Mouse (Mus musculus) right cerebral cortex, postnatal 4 days (tissue): Measurements from ENCODE around the gene Selenos.
A peak's percentile ranks its signal among the peaks of the same experiment; 100 is the strongest.

Experiments used
- DNase-seq: peaks from one replicate; pipeline ENCODE4 v3.0.0-alpha.2; 2022

The Selenos gene

GRCm38 (mm10) chr7:66120702-66121396 is 41.4 kb downstream of the Selenos start:
- no peak for DNase-seq

DNA sequence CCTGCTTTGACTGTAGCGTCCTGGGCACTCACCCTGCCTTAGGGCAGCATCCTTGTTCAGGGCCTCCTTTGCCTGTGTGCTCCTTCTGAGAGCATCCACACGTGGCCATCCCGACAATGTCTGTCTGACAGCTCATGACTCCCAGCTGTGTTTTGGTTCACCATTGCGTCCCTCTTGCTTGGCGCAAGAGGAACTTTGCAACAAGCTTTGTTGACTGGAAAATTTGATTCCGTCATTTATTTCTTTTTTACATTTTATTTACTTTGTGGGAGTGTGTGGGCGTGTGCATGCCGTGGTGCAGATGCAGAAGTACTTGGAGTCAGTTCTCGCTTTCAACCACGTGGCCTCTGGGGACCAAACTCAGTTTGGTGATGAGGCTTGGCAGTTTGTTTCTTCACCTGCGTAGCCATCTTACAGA is 45.1 kb downstream of the Selenos start:
- DNase-seq = no peak

- no peak for DNase-seq
These were observed 45.9 kb downstream of the Selenos start for GRCm38 (mm10) chr7:66125368-66125767.

DNA sequence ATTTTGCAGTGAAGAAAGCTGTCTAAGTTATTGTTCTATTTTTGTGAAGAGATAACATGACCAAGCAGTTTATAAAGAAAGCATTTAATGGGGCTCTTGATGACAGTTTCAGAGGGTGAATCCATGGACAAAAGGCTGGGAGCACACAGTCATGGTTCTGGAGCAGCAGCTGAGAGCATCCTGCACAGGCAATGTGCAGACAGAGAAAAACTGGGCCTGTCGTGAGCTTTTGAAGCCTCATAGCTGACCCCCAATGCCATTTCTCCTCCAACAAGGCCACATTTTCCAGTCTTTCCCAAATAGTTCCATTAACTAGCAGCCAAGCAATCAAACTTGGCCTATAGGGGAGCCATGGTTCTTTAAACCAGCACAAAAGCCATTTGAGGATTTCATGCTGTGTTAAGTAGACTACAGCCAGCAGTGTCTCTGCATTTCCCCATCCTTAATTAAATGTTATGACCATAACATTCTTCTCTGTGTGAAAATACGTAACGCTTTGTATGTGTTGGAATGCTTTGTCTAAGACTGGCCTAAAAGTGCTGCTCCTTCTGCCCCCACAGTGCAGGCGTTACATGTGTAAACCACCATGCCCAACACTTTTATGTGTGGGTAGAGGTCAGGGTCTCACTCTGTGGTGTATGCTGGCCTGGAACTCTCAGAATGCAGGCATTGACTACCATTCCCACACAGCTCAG is 48.6 kb downstream of the Selenos start:
- no peak for DNase-seq

DNA sequence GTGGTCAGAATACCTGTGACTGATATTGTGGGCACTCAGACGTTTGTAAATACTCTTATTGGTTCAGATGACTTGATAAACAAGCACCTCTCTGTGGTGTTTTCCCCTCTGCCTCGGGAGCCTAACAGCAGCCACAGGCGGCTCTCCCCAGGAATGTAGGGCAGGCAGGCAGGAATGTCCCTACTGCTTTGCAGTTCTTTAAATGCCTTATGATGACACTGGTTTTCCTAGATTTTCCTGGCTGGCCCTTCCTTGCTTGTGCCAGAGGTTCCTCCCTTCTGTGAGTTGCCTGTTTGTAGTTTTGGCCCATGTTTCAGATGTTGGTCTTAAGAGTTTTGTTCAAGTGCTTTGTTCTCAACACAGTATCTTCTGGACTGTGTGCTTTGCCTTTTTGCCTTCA is 49.4 kb downstream of the Selenos start:
- no peak for DNase-seq

- no peak for DNase-seq
These were observed 50.8 kb downstream of the Selenos start for GRCm38 (mm10) chr7:66130296-66130695.

DNA sequence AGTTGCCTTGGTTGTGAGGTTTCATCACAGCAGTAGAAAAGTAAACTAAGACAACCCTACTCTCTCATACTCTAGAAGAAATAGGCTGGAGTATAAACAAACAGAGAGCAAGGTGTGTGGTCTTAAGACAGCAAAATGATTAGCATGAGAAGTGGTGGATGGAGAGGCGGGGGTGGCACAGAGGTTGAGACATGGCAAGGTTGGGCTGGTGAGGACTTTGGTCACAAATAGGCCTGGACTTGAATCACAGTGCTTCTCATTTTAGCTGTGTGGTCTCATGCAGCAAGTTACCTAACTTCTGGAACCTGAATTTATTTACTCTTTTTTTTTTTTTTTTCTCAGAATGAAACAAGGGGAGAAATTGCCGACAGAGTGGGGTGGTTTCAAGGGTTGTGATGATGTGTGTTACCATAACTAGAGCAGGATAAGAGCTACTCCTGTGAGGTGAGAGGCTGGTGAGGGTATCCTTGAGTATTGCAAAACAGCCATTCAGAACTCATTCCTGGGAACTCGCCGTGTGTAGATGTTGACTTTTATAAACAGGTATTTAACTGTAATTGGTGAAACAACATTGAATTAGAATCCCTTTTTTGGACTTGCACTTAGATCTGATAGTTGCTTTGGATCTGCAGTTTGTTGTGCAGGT is 52.5 kb downstream of the Selenos start:
- DNase-seq = no peak

DNA sequence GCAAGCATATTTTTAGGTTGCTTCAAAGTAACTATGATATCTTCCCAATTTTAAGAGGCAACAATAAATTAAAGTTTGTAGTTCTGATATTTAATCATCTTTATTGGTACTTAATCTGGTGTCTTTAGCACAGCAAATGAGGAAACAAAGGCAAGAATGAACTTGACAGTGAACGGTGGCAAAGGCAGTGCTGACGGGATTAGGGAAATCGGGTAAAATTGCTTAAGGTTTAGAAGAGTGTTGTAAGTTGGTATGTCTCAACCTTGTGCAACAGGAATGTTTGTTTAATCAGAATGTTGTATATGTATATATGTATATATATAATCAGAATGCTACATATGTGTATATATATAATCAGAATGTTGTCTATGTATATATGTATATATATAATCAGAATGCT is 54.7 kb downstream of the Selenos start:
- DNase-seq = no peak

- no peak for DNase-seq
These were observed 56.2 kb downstream of the Selenos start for GRCm38 (mm10) chr7:66135644-66136043.

DNA sequence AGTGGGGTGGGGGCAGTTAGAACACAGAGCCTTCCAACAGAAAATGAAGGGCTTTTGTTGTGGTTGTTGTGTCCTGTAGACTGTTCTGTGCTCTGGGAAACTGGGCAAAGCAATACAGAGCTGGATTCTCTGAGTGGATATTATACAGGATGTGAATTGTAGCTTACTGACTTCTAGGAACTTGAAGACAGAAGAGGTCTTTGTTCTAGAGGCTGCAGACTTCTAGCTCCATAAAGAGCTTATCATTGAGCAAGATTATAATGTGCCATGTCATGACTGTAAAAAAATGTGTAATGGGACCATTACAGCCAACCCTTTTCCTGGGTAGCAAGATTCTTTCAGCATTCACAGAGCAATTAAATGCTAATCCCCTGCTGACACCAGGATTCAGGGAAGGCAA is 56.7 kb downstream of the Selenos start:
- no peak for DNase-seq

DNA sequence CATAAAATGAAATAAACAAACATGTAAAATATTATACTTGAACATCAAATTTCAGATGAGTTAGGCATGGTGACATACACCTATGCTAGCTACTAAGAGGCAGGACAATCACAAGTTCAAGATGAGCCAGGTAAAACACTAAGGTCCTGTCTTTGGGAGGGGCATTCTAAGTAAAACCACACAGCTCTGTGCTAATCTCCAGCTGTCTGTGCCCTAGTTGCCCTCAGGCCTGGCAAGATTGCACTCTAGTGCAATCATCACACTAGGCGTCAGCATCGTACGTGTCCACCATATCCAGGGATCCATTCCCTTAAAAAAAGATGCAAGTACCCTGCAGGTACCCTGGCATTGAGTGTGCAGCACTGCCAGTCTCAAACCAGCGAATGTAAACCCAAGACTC is 57.9 kb downstream of the Selenos start:
- DNase-seq = no peak

GRCm38 (mm10) chr7:66138301-66138700 is 58.9 kb downstream of the Selenos start:
- peak; percentile 42 for DNase-seq

GRCm38 (mm10) chr7:66138878-66139277 is 59.4 kb downstream of the Selenos start:
- no peak for DNase-seq
